Mouse (Mus musculus) lung, postnatal 0 days (tissue): ENCODE measurements around the gene Zfp618.

ENCODE experiments used
- CTCF ChIP-seq: IDR thresholded peaks from 2 replicates; pipeline ENCODE4 v1.5.1; 2016; ENCODE audit warnings: antibody characterized with exemption, mild to moderate bottlenecking
- EP300 ChIP-seq: IDR thresholded peaks from 2 replicates; pipeline ENCODE4 v1.6.1; 2016; ENCODE audit warnings: antibody characterized with exemption, mild to moderate bottlenecking, control low read depth

- TF ChIP-seq CTCF, result no peak
- no peak for TF ChIP-seq EP300
Observed at GRCm38 (mm10) chr4:62964844-62965496, 403 bp upstream of the Zfp618 start.
